Mouse (Mus musculus) spleen, adult 2 months (tissue): Measurements from ENCODE around the gene Atp8a2.

ENCODE experiments used
- CTCF ChIP-seq: fragments of 200-500 bp; IDR thresholded peaks from 2 replicates; pipeline ENCODE4 v1.5.1; 2011; ENCODE audit warnings: mild to moderate bottlenecking, inconsistent platforms; ENCODE audit not compliant: insufficient read depth, insufficient read length, insufficient replicate concordance; ENCODE audit errors: extremely low read depth
- POLR2A ChIP-seq: fragments of 200-500 bp; IDR thresholded peaks from 2 replicates; pipeline ENCODE4 v1.6.1; 2011; ENCODE audit warnings: low read depth, low read length, inconsistent platforms

- no peak for TF ChIP-seq CTCF
- TF ChIP-seq POLR2A, result no peak
These were observed 20.6 kb upstream of the Atp8a2 start for GRCm38 (mm10) chr14:60217616-60218015.
